Mouse (Mus musculus) bone marrow macrophage, adult 2 months (primary cell): ENCODE results near the gene Actr3b. TPM values are rescaled to one million over a fixed set of nuclear protein-coding genes. Genes with fewer than 3 reads are reported as not detected.

Experiments used
- H3K27ac ChIP-seq: 2 replicates; pipeline ENCODE4 v1.5.1; 2012; ENCODE audit warnings: low read depth, low read length; ENCODE audit not compliant: insufficient read depth
- H3K4me1 ChIP-seq: 2 replicates; pipeline ENCODE4 v1.6.1; 2012; ENCODE audit warnings: low read length; ENCODE audit not compliant: control insufficient read depth, insufficient read depth
- H3K4me3 ChIP-seq: 2 replicates; pipeline ENCODE4 v1.5.1; 2012; ENCODE audit warnings: mild to moderate bottlenecking, low read length, moderate library complexity; ENCODE audit not compliant: insufficient read depth
- CTCF ChIP-seq: IDR thresholded peaks from 2 replicates; pipeline ENCODE4 v1.5.1; 2012; ENCODE audit warnings: low read depth, mild to moderate bottlenecking, low read length, moderate library complexity
- POLR2A ChIP-seq: IDR thresholded peaks from 2 replicates; pipeline ENCODE4 v1.6.1; 2012; ENCODE audit warnings: mild to moderate bottlenecking, low read depth, low read length, borderline replicate concordance
- polyA plus RNA-seq: library from polyadenylated mRNA; stranded (reverse); fragments of >200 nt; gene quantifications from 2 replicates; pipeline ENCODE4 v1.2.4, GENCODE M21; 2012; ENCODE audit not compliant: missing spikeins, insufficient read depth, insufficient read length

The Actr3b gene
- polyA plus RNA-seq, 1 experiment, result not detected

- Histone ChIP-seq H3K27ac (peak overlapping the region; percentile 63), H3K4me1 (peaks cover 12% of the 10 kb centered on the region), H3K4me3 (no peak overlapping the region)
- TF ChIP-seq POLR2A (no peak), CTCF (no peak)
Measured at GRCm38 (mm10) chr5:25773921-25774790, 14.4 kb downstream of the Actr3b start.

GRCm38 (mm10) chr5:25791570-25791969 lies 31.8 kb downstream of the Actr3b start:
- no peak for TF ChIP-seq POLR2A
- TF ChIP-seq CTCF, result no peak
- no peaks in the 10 kb centered on the region for H3K4me1 ChIP-seq
- H3K27ac ChIP-seq, result no peak overlapping the region
- H3K4me3 ChIP-seq, result no peak overlapping the region

DNA sequence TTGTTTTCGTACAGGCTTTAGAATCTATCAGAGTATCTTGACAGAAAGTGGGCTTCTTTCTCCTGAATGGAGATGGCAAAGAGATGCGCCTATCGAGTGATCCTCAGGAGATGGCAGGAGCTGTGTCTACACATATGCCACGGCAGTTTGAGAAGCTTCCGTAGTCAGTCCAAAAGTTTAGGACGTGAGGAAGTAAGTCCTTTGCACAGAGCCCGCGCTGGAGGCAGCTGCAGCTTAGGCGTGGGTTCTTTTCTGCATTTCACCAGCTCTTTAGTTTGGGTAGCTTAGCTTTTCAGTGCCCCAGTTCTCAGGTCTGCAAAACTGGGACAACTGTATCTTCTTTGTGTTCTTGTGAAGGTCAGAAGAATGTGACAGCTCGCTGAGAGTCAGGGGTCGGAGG lies 38.0 kb downstream of the Actr3b start:
- Histone ChIP-seq H3K27ac (no peak overlapping the region), H3K4me3 (no peak overlapping the region), H3K4me1 (no peaks in the 10 kb centered on the region)
- TF ChIP-seq POLR2A, result no peak
- no peak for TF ChIP-seq CTCF

DNA sequence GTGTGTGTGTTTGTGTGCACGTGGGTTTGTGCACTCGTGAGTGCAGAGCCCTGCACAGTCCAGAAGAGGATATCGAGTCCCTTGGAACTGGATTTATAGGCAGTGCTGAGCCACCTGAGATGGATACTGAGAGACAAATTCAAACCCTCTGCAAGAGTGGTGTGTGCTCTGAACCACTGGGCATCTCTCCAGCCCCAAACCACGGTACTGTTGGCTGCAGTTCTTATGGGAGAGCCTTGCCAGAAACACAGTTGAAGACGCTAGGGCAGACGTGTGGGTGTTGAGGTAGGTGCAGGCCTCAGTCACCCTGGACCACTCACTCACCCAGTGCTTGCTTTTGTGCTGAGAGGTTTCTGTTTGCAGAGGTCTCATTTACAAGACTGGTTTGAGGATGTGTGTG lies 41.1 kb downstream of the Actr3b start:
- Histone ChIP-seq H3K27ac (no peak overlapping the region), H3K4me3 (no peak overlapping the region), H3K4me1 (no peaks in the 10 kb centered on the region)
- TF ChIP-seq CTCF (no peak), POLR2A (no peak)

DNA sequence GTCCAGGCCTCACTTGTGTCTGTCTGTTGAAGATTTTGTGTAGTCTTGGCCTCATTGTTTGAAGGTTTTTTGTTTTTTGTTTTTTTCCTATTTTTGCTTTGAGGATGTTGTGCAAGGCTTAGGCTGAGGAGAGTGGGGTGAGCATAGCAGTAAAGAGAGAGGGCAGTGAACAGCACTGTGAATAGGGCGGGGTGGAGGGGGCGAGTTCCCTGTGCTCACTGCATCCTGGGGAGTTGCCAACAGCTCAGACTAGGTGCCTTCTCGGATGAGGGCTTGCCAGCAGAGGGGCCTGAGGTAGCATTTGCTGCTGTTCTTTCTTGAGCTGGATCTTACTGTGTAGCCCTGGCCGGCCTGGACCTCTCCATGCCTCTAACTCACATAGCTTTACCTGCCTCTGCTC lies 41.9 kb downstream of the Actr3b start:
- no peak overlapping the region for H3K27ac ChIP-seq
- H3K4me1 ChIP-seq, result no peaks in the 10 kb centered on the region
- TF ChIP-seq CTCF (no peak), POLR2A (no peak)
- H3K4me3 ChIP-seq, result no peak overlapping the region

DNA sequence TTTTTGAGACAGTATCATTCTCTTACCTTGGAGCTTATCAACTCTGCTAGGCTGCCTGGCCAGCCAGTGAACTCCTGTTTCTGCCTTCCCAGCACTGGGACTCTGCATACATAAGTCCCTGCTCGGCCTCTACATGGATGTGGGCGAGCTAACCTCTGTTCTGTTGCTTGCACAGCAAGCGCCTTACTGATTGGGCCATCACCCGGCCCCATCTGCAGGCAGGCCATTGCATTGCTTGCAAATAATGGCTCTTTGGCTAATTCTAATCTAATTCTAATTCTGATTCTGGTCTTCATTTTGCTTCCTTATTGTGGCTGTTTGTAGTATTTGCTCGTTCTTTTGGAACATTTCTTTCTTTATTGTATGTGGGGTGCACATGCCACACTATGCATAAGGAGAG lies 44.8 kb downstream of the Actr3b start:
- TF ChIP-seq POLR2A (no peak), CTCF (no peak)
- Histone ChIP-seq H3K27ac (no peak overlapping the region), H3K4me3 (no peak overlapping the region), H3K4me1 (no peaks in the 10 kb centered on the region)

DNA sequence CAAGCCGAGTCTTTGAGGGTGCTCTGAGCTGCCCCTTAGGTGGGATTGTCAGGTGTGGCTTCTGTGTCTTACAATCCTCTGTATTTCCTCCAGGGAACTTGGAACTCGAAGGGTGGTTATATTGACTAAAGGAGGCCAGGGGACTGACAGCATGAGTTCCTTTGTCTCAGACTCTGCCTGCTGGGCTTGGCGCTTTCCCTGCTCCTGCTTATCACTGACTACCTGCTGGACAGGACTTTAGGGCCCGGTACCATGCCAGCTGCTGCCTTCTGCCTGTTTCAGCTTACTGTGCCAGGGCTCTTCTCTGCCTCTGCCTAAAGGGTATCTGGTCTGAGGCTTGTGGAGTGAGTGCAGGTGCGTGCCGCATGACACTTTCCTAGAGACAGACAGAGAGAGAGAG lies 53.1 kb downstream of the Actr3b start:
- H3K4me3 ChIP-seq, result no peak overlapping the region
- H3K4me1 ChIP-seq, result no peaks in the 10 kb centered on the region
- TF ChIP-seq POLR2A (no peak), CTCF (no peak)
- no peak overlapping the region for H3K27ac ChIP-seq

DNA sequence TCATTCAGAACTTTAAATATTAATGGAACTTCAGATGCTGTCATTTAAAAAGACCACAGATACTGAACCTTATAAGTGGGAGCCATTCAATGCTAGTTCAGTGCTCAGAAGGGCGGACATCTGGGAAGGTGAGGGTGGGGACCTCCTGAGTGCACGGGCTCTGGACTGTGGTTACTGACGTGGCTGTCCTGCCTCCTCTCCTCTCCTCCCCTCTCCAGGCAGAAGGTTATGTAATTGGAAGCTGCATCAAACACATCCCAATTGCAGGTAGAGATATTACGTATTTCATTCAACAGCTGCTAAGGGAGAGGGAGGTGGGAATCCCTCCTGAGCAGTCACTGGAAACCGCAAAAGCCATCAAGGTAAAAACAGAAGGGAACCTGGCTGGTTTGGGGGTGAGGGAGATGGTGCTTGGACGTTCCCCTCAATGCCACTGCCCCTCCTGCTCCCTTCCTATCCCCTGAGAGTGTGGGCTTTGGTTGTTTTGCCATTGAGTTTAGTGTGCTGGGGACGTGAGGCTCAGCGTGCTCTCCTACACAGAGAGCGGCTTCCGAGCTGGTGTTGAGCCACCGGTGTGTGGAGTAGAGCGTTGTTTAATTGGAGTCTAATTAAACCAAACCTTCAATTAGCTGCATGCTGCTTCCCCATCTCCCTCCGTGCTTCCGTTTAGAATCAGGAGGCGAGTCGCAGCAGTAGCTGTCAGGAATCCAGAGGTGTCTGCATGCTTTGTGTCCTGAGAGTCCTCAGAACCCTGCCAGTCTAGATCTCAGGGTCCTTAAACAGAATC lies 69.7 kb downstream of the Actr3b start:
- no peaks in the 10 kb centered on the region for H3K4me1 ChIP-seq
- TF ChIP-seq CTCF, result no peak
- no peak for TF ChIP-seq POLR2A
- H3K27ac ChIP-seq, result no peak overlapping the region
- no peak overlapping the region for H3K4me3 ChIP-seq

- no peak overlapping the region for H3K4me3 ChIP-seq
- H3K27ac ChIP-seq, result no peak overlapping the region
- TF ChIP-seq POLR2A (no peak), CTCF (no peak)
- no peaks in the 10 kb centered on the region for H3K4me1 ChIP-seq
Measured at GRCm38 (mm10) chr5:25830802-25831201, 71.0 kb downstream of the Actr3b start.

DNA sequence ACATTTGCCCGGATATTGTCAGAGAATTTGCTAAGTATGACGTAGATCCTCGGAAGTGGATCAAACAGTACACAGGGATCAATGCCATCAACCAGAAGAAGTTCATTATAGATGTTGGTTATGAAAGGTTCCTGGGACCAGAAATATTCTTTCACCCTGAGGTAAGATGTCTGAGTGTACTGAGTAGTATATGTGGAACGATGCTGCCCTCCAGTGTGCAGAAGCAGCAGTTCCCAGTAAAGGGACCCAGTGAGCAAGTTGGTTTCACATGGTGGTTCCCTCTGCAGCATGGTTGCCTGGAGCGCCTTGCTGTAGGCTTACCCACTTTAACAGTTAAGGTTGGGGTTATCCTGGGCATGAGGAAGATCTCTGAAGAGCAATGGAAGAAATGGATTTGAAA lies 71.8 kb downstream of the Actr3b start:
- TF ChIP-seq POLR2A, result no peak
- peak; percentile 37; the same call in 1 of the 2 replicates for TF ChIP-seq CTCF
- Histone ChIP-seq H3K27ac (no peak overlapping the region), H3K4me3 (no peak overlapping the region), H3K4me1 (no peaks in the 10 kb centered on the region)

- Histone ChIP-seq H3K4me3 (no peak overlapping the region), H3K27ac (no peak overlapping the region), H3K4me1 (no peaks in the 10 kb centered on the region)
- TF ChIP-seq POLR2A, result no peak
- peak; percentile 70 for TF ChIP-seq CTCF
Measured at GRCm38 (mm10) chr5:25839400-25839799, 79.6 kb downstream of the Actr3b start.
